Mouse (Mus musculus) cerebellum, postnatal 36 days (tissue): ENCODE data around the gene Ccl1.

ENCODE experiments used
- DNase-seq, 2 experiments: peaks; one replicate each; pipeline ENCODE4 v3.0.0; 2021 to 2022; ENCODE audit warnings: mixed read lengths in 2 of 2

The Ccl1 gene

DNA sequence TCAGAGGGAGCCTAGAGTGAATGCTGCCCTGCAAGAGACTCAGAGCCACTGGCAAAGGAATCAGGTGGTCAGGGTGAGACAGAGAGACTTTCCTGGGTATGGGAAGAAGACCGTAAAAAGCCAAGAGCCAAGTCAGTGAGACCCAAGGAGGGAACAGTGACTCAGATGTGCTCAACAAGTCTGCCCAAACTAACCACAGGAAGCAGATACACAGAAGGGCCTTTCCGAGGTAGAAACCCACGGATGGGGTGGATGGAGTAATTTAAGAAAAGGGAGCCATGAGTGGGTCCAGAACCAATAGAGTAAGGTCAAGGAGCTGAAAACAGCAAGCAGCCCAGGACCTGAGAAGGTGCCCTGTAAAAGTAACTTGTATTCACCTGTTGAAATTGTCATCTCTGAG is 101.8 kb downstream of the Ccl1 start:
- DNase-seq, result no peak

DNA sequence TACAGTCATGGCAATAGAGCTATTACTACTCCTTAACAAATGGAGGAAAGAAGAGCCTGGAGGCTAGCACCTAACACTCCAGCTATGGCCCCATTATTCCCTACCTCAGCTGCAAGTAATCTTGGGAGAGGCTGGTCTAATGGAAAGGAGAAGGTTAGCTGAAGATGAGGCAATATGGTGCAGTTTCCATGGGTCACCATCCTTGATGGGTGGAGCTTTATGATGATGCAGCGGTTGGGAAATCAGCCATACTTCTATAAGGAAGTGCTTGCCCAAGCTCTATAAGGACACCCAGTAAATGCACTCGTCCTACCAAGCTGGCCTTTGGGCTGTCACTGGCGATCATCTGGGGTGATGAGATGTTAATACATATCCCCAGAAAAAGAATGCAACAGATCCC is 107.7 kb downstream of the Ccl1 start:
- DNase-seq, result no peak

DNA sequence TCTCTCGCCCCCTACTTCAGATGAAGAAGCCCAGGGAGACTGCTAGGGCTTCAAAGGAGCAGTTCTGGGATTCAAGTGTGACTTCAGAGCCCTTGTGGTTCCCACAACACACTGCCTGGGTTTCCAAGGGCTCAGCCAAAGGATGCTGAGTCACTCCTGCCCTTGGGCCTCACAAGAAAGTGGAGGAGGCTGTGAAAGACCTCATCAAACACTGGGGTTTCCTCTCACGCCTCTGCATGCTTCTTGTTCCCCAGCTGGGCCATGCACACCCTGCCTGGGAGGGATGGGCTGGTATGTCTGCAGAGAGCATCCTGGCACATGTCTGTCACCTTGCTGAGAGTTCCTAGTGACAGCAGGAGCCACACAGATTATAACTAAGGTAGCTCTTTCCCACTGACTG is 110.5 kb downstream of the Ccl1 start:
- DNase-seq, result no peak

DNA sequence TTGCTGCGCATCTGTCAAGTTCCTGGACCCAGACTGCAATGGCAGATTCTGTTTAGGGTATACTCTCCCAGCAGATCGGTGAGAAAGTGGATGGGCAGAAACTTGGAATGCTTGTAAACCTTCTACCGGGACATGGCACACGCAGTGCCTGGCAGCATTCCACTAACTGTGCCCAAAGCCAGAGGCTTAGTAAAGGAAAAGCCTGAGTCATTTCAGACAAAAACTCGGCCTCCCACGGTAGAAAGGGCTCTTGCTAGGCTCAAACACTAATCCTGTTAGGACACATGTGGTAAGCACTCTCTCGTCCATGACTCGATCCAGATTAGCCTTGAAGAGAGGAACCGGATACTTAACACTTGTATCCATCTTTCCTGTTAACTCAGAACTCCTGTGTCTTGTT is 111.7 kb downstream of the Ccl1 start:
- DNase-seq, result no peak

DNA sequence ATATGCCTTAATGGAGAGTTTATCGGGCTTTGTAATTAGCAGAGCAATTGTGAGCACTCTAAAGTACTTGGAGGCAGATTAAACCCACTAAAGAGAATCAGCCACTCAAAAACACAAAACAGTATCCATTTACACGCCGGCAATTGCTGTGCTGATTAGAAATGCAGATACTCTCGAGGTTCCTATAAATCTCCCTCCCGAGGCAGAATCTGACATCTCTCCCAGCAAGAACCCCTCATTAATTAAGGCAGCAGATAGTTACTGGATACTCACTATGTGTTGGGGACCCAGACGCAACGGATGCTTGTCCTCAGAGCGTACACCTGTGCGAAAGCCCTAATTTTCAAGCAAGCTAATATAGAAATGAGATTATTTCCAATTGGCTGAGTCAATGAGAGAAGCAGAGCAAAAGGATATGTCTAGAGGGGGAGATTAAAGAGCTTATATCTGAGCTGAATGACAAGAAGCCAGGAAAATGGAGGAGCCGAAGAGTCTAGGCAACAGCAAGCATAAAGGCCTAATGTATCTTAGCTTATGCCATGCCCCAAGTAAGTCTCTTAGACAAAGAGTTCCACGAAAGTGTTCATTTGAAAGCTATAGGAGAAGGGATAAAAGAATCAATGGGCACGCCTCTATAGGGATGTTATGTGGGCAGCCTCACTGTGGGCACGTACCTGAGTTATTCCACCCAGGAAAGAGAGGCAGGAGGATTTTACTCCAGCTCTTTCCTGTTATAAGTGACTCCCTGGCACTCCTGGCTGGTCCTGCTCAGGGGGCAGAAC is 115.5 kb downstream of the Ccl1 start:
- DNase-seq, result no peak

DNA sequence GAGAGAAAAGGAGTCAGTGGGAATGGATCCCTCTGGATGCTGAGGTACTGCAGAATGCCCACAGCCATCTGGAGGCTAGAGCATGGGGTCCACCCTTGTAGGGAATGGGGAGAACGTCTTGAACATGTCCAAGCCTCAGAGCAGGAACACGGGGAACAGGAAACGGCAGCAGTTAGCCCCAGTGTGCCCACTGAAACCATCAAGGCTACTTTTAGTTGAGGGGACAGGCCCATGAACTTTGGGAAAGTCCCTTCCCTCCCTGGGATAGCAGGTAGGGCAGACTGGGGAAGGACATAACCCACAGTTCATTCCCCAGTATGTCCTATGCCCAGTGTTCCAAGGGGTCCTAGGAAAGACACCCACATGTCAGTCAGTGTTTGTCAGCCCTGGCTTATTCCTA is 119.8 kb downstream of the Ccl1 start:
- no peak for DNase-seq

DNA sequence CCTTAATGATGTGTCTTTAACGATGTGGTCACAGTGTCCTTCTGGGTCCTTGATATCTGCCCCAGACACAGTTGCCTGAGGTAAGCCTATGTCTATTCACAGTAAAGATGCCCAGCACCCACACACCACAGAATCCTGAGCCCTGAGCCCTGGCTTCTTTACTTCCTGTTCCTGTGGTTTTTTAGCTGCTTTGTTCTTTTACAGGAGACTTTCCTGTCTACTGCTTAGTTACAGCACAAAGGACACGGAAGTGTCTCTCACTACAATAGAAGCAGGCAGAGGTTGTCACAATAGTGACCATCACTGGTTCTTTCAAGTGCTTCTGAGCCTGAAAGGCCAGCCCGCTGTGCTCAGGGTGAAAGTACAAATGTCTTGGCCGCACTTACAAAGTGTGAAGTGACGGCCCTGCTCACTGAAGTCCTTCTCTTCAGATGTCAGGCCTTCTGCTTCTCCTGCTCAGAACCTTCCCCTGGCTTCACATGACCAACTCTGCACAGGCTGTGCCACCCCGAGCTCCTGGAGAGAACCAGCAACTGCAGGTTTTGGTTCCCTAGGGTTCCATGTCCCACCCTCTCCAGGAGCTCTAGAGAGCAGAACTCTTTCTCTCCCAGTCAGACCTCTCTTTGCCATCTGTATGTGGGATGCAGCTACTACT is 122.1 kb downstream of the Ccl1 start:
- DNase-seq, result no peak

DNA sequence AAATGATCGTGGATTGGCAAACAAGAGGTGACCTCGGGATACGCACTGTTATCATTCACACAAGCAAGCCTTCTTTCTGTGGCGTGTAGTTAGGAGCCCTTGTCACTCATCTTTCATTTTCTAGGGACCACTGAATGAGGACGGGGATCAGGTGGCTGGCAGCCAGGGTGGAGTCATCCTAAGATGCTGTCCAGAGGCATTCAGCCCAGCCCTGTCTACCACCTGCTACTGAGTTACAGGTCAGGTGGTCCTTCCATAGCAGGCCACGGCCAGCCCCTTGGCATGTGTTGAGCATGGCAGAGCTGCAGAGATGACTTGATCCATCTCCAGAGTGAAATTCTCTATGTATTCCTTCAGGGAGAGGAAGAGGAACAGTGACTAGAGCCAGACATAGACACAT is 123.1 kb downstream of the Ccl1 start:
- DNase-seq, result no peak

DNA sequence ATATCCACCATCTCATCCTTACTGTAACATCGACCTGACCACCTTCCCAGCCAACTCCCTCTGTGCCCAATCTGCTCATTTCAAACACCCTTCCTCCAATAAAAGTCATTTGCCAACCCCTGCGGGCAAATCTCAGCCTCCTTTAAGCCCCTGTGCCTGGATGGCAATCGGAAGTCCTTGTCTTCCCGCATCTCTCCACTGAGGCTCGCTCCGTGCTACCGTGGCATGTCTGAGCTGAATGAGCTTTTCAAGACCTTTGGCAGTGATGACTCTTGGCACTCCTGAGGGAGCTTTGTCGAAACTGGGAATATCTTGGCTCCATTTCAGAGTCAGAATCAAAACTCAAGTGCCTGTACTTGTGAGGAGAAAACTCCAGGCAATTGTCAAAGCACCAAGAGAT is 124.2 kb downstream of the Ccl1 start:
- DNase-seq, result no peak

DNA sequence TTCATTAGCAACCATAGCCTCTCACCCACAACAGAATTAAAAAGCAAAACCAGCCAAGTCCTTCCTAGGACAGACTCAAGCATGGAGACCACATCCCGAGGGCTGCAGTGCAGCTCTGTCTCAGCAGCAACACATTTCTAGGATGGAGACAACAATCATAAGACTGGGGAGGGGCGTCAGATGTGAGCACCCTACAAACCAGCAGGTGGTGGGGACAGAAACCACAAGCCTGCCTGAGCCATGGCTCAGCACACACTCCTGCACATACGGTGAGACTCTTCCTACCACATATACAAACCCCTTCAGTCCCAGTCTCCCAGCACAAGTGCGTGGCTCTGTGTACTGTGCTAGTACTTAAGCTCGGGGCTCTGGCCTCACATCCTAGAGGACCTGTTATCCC is 127.3 kb downstream of the Ccl1 start:
- no peak for DNase-seq

DNA sequence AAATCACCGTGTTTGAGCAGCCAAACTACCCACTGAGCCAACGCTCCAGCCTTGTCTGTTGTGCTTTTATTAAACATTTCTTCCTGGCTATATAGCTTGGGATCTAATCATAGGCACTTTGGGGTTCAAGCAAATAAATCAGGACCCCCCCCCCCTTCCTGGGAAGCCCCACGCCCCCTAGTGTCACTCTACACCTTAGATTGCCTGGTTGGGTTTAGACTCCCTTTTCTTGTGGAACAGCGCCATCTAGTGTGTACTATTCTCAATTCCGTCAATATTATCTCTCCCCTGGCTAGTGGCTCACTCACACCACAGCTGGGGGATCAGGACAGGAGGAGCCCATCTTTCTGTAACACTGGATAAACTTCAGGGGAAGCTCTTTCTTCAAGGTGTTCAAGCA is 127.8 kb downstream of the Ccl1 start:
- peak; percentile 6 to 25 for DNase-seq

DNA sequence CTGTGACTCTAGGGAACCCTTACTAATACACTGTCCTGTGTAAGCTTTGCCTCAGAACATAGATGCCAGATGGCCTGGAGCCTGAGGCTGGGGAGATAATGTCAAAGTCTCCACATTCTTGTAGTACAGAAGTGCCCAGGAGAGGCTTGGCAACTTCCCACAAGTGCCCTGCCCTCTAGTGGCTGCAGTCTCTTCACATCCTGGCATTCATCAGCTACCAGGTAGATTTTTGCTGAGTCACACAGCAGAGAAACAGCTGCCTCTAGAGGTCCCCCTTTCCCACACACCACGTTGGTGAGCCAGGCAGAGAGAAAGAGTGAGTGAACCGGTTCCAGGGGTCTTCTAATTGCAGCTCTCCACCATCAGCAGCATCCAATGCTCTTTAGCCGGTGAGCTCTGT is 130.7 kb downstream of the Ccl1 start:
- peak; percentile 25 to 31 for DNase-seq

DNA sequence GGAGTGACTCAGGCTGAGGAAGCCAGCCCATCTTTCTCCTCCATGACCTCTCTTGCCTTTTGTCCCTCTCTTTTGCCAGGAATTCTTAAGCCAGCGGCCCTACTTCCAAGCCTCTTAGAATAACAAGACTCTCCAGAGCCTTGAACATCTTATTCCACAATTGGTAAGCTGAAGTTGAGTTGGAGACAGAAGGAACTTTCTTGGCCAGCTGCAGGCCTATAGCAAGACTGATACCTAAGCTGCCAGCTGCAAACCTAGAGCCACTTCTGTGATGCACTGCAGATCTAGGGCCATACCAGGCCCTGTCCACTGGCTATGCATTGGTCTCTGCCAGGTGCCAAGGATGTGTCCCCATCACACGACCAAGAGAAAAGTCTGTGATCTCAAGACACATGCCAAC is 132.0 kb downstream of the Ccl1 start:
- no peak for DNase-seq

DNA sequence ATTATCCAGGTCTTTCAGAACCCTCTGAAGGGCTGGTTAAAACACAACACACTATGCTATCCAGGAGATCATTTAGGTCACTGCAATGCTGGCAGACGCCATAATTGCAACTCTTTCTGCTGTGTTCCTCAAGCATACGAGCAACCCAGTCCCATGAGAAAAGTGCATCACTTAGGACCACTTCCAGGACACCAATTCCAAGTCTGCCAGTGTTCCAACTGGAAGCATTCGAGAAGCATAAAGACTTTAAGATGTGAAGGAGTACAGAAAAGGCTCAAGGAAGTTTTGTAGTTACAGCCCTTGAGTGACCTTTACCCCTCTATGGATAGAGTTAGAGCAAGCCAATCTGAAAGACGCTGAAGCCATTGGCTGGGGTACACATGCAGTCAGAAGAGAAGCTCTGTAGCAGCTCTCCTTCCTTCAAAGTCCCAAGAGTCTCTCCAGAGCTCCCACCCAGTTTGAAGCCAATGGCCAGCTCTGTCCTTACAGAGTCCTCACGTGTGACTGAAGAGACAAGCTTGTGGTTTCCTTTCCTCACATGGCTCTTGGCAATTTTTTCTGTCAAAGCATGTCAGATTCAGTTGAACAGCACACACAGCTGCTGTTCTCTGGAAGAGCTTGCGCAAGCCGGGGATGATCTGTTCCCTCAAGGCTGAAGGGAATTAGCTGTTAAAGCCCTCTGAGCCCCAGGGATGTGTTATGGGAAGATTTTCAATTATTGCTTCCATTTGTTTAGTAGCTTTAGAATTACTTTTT is 134.0 kb downstream of the Ccl1 start:
- DNase-seq, result no peak

DNA sequence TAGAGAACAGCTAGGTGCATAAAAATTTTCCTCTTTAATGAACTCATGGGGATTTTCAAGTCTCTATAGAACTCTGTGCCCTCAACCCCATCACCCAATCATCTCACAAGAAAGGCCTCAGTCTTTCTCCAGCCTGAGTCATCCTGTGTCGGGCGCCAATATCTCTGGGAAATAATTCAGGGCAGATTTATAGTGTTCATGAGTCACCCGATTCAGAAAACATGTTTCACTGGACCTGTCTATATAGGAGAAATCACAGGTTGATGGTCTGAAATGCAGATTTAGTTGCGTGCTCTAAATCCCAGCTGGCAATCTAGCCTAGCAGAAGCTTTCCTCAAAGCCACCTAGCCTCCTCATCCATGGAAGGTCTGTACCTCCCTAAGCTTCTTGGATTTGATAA is 136.0 kb downstream of the Ccl1 start:
- DNase-seq, result no peak

DNA sequence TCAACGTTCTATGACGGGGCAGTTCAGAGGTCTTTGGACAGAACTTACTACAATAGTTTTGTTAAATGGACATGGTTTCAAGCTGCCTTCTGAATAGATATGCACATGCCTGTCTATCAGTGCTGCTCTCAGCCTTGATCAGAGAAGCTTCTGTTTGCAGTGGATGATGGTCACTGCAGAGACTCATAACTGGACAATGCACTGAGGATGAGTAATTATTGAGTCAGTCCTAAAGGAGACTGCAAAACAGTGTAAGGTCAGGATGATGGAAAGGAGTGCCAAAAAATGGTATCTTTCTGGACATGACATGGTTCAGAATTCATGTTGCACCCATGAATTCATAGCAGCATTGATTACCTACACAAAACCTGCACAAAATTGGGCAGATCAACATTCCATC is 137.2 kb downstream of the Ccl1 start:
- no peak for DNase-seq

DNA sequence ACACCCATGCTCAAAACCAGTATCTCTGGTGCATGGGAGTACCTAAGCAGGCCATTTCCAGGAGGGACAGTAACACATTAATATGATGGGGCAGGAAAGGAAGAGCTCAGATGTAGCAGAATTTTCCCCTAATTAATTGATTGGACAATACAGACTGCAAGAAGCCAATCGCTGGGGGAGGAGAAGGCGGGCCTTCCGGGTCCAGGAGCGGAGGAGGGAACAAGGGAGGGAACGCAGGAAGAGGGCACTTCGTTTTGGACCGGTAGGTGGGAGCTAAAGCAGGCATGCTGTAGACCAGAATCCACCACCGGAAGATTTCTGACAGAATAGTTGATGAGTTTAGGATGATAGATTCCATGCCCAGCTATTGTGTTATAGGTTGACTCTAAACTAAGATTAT is 142.2 kb downstream of the Ccl1 start:
- no peak for DNase-seq

DNA sequence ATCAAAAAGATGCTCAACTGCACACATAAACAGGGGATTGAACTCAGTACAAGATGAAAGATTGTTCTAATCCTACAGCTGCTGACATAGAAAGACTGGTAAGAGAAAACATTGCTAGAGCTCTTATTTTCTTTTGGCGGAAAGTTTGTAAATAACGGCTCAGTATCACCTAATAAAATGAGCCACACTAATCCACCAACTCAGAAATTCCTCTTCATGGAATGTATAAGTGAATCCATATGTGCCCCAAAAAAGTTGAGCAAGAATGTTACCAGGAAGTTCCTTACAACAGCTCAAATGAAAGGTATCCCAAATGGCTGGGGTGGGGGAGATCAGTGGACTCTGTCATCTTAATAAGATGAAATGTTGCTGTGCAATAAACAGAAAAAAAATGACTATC is 146.4 kb downstream of the Ccl1 start:
- DNase-seq, result no peak

DNA sequence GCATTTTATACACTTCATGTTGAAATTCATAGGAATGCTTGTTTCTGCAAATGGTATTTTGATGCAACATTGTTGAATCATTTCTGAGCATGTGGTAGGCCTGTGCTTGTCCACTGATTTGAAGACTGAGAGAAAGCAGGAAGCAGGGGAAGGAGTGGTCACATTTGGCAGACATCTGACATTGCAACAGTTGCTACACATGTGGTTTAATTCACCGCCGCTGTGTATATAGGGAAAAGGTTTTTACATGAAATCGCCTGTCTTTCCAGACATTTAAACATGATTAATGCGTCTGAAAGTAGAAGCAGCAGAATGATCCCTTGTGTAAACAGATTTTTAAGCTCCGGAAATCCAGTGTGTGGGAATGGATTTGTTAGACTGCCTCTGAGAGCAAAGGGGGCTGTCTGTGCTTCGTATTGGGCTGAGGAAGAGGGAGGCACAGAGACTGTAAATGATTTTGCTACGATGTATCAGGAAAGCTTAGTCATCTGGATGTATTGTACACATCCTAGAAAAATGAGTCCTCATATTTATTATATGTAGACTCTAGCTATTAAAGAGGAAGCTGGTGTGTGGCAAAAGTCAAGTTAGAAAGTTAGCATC is 165.9 kb downstream of the Ccl1 start:
- DNase-seq, result no peak

DNA sequence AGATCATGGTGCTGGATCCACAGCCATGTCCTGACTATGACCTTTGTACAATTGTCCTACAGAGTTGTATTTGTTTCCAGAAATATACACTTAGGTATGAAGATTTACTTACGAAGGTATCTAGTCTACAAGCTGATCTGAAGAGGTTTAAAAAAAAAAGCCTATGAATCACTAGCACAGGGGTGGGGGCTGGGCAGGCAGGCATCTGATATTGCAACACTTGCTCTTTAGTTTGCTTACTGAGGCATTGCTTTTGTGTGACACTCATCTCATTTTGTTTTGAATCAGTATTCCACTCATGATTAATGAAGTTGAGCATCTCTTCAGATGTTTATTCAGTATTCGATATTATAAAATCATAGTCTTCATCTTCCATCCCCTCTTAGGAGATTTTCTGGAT is 169.3 kb downstream of the Ccl1 start:
- no peak for DNase-seq

DNA sequence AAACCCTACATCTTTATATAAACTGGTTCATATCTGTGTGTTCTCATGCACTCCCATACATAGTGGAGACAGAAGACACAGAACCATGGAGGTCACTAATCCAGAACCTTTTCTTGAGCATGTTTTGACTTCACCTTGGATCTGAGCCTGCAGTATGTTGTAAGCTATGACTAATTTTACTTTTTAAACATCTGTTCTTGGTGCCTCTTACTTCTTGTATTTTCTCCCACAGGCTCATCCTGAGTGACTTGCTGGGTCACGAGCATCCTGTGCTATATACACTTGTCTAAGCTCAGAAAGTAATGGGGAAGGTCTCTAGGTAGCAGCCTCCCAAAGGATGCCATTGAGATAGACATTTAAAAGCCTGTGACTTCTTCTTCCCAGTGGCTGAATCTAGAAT is 172.5 kb downstream of the Ccl1 start:
- no peak for DNase-seq
